Mouse (Mus musculus): ENCODE measurements around the gene Tjp2. TPM values are rescaled to one million over a fixed set of nuclear protein-coding genes. Genes with fewer than 3 reads are reported as not detected.

Tjp2 gene
- total and polyA plus RNA-seq, 3 experiments: 9.0 to 17.8 (median 13.7) TPM

- Histone ChIP-seq H3K27ac (ENCODE audit: insufficient read depth, low read depth) (no peak overlapping the region), H3K9me3 (replicated peaks; ENCODE audit: low read length) (no peaks in the 10 kb centered on the region), H3K4me3 (replicated peaks in 1 of 3; ENCODE audit: low read depth in 2 of 3, low read length in 2 of 3, poor library complexity in 1 of 3) (no peak overlapping the region), H3K4me2 (ENCODE audit: insufficient read depth, low read depth, poor library complexity, severe bottlenecking) (no peak overlapping the region), H3K36me3 (replicated peaks in 1 of 2; ENCODE audit: control insufficient read depth in 1 of 2, insufficient read depth in 1 of 2, low read length in 1 of 2) (no peaks in the 10 kb centered on the region), H3K79me2 (replicated peaks; ENCODE audit: control insufficient read depth, extremely low read depth, insufficient read depth, poor library complexity, severe bottlenecking) (no peaks in the 10 kb centered on the region), H3K27me3 (replicated peaks) (no peaks in the 10 kb centered on the region), H3K4me1 (ENCODE audit: control insufficient read depth in 1 of 2, insufficient read depth in 2 of 2) (peaks cover 6 to 16% of the 10 kb centered on the region in 2 experiments; a peak in 3 of 4 replicates), H3K9ac (ENCODE audit: insufficient read depth, low read depth) (no peak overlapping the region)
- no peak for DNase-seq (ENCODE audit: extremely low read depth)
- dilution Hi-C loops (cut with MboI; ENCODE audit: extremely low pct_ligation_motif_present, extremely low pct_unique_long_range_greater_than_20kb, low sequenced_read_pairs): no loop called here
- TF ChIP-seq IRF4 (IDR thresholded peaks at IDR 0.05; ENCODE audit: low read depth, low read length): no peak
- no peak for TF ChIP-seq CHD1 (IDR thresholded peaks at IDR 0.05; ENCODE audit: low read depth, low read length)
- no peak for TF ChIP-seq KAT2A (IDR thresholded peaks at IDR 0.05; ENCODE audit: insufficient replicate concordance, low read length)
- no peak for TF ChIP-seq RAD21 (IDR thresholded peaks at IDR 0.05; ENCODE audit: low read depth, low read length)
- TF ChIP-seq USF2 (conservative IDR thresholded peaks at IDR 0.05; ENCODE audit: low read depth, low read length): no peak
- TF ChIP-seq ETS1 (conservative IDR thresholded peaks at IDR 0.05; ENCODE audit: low read depth, low read length): no peak
- TF ChIP-seq ELF1 (IDR thresholded peaks at IDR 0.05; ENCODE audit: low read depth, low read length): no peak
- TF ChIP-seq CTCF (conservative IDR thresholded peaks at IDR 0.05 in 1 of 2, IDR thresholded peaks at IDR 0.05 in 1 of 2; ENCODE audit: low read depth in 2 of 2, low read length in 2 of 2): no peak
- no peak for TF ChIP-seq MYC (IDR thresholded peaks at IDR 0.05; ENCODE audit: low read depth, low read length)
- no peak for TF ChIP-seq CHD2 (IDR thresholded peaks at IDR 0.05; ENCODE audit: low read length)
- no peak for TF ChIP-seq JUND (conservative IDR thresholded peaks at IDR 0.05; ENCODE audit: low read depth, low read length)
- TF ChIP-seq MAX (IDR thresholded peaks at IDR 0.05; ENCODE audit: low read length): no peak
- no peak for TF ChIP-seq NELFE (IDR thresholded peaks at IDR 0.05; ENCODE audit: low read depth, low read length)
- no peak for TF ChIP-seq POLR2AphosphoS2 (IDR thresholded peaks at IDR 0.05; ENCODE audit: low read depth, low read length)
- TF ChIP-seq TBP (conservative IDR thresholded peaks at IDR 0.05; ENCODE audit: low read depth, low read length): no peak
- TF ChIP-seq BHLHE40 (IDR thresholded peaks at IDR 0.05; ENCODE audit: low read depth, low read length): no peak
- no peak for TF ChIP-seq JUN (IDR thresholded peaks at IDR 0.05; ENCODE audit: insufficient read depth, low read depth, low read length)
- in situ Hi-C loops (cut with MboI; ENCODE audit: low pct_ligation_motif_present, low pct_unique_long_range_greater_than_20kb, low sequenced_read_pairs): no loop called here
These were observed 148.9 kb downstream of the Tjp2 start for GRCm38 (mm10) chr19:24075927-24076326.

- Histone ChIP-seq H3K79me2 (replicated peaks; ENCODE audit: control insufficient read depth, extremely low read depth, insufficient read depth, poor library complexity, severe bottlenecking) (no peaks in the 10 kb centered on the region), H3K4me1 (ENCODE audit: control insufficient read depth in 1 of 2, insufficient read depth in 2 of 2) (peaks cover 0 to 4% of the 10 kb centered on the region in 2 experiments; a peak in 1 of 4 replicates), H3K4me2 (ENCODE audit: insufficient read depth, low read depth, poor library complexity, severe bottlenecking) (no peak overlapping the region), H3K27me3 (replicated peaks) (no peaks in the 10 kb centered on the region), H3K27ac (ENCODE audit: insufficient read depth, low read depth) (no peak overlapping the region), H3K4me3 (replicated peaks in 1 of 3; ENCODE audit: low read depth in 2 of 3, low read length in 2 of 3, poor library complexity in 1 of 3) (no peak overlapping the region), H3K36me3 (replicated peaks in 1 of 2; ENCODE audit: control insufficient read depth in 1 of 2, insufficient read depth in 1 of 2, low read length in 1 of 2) (no peaks in the 10 kb centered on the region), H3K9ac (ENCODE audit: insufficient read depth, low read depth) (no peak overlapping the region), H3K9me3 (replicated peaks; ENCODE audit: low read length) (no peaks in the 10 kb centered on the region)
- no peak for DNase-seq (ENCODE audit: extremely low read depth)
- TF ChIP-seq MYC (IDR thresholded peaks at IDR 0.05; ENCODE audit: low read depth, low read length) (no peak), MEF2A (IDR thresholded peaks at IDR 0.05; ENCODE audit: borderline replicate concordance, low read depth, low read length) (no peak), CHD1 (IDR thresholded peaks at IDR 0.05; ENCODE audit: low read depth, low read length) (no peak), USF2 (conservative IDR thresholded peaks at IDR 0.05; ENCODE audit: low read depth, low read length) (no peak), ELF1 (IDR thresholded peaks at IDR 0.05; ENCODE audit: low read depth, low read length) (no peak), RAD21 (IDR thresholded peaks at IDR 0.05; ENCODE audit: low read depth, low read length) (no peak), KAT2A (IDR thresholded peaks at IDR 0.05; ENCODE audit: insufficient replicate concordance, low read length) (no peak), IRF4 (IDR thresholded peaks at IDR 0.05; ENCODE audit: low read depth, low read length) (no peak), ZNF384 (IDR thresholded peaks at IDR 0.05; ENCODE audit: low read depth, low read length) (no peak), MAZ (IDR thresholded peaks at IDR 0.05; ENCODE audit: low read depth, low read length) (no peak), EP300 (IDR thresholded peaks at IDR 0.05; ENCODE audit: low read length) (no peak), POLR2A (IDR thresholded peaks at IDR 0.05; ENCODE audit: low read depth, low read length) (no peak), ZKSCAN1 (IDR thresholded peaks at IDR 0.05; ENCODE audit: borderline replicate concordance, low read depth, low read length) (no peak), USF1 (IDR thresholded peaks at IDR 0.05; ENCODE audit: low read depth, low read length) (no peak), MAX (IDR thresholded peaks at IDR 0.05; ENCODE audit: low read length) (no peak), CTCF (conservative IDR thresholded peaks at IDR 0.05 in 1 of 2, IDR thresholded peaks at IDR 0.05 in 1 of 2; ENCODE audit: low read depth in 2 of 2, low read length in 2 of 2) (no peak), JUN (IDR thresholded peaks at IDR 0.05; ENCODE audit: insufficient read depth, low read depth, low read length) (no peak), NELFE (IDR thresholded peaks at IDR 0.05; ENCODE audit: low read depth, low read length) (no peak), UBTF (IDR thresholded peaks at IDR 0.05; ENCODE audit: low read depth, low read length) (no peak), BHLHE40 (IDR thresholded peaks at IDR 0.05; ENCODE audit: low read depth, low read length) (no peak)
- in situ Hi-C loops (cut with MboI; ENCODE audit: low pct_ligation_motif_present, low pct_unique_long_range_greater_than_20kb, low sequenced_read_pairs) (no loop called here), dilution Hi-C loops (cut with MboI; ENCODE audit: extremely low pct_ligation_motif_present, extremely low pct_unique_long_range_greater_than_20kb, low sequenced_read_pairs) (no loop called here)
These were observed 151.7 kb downstream of the Tjp2 start for GRCm38 (mm10) chr19:24073155-24073554.
